Mouse (Mus musculus) left cerebral cortex, adult 18-20 months (tissue): ENCODE data around the gene Hs3st1. TPM values are rescaled to one million over a fixed set of nuclear protein-coding genes. Genes with fewer than 3 reads are reported as not detected.
A peak's percentile ranks its signal among the peaks of the same experiment; 100 is the strongest.
"Not testable (repeated sequence)": the region's sequence is repeated elsewhere in the genome, so short reads cannot be mapped to it uniquely, and the experiment has no call there.

Experiments used
- DNase-seq, 2 experiments: peaks; one replicate each; pipeline ENCODE4 v3.0.0; 2021 to 2022; ENCODE audit warnings: low spot score in 2 of 2, mixed read lengths in 1 of 2
- long read RNA-seq, 2 experiments: library from polyadenylated mRNA; stranded (forward); transcript quantifications; one replicate each; pipeline ENCODE4 v2.0.0; 2021
- total RNA-seq, 2 experiments: library from RNA; stranded (reverse); gene quantifications; 2 replicates each; pipeline ENCODE4 v1.2.3; 2021

Hs3st1 gene
- 10 to 100 TPM; 33.3 to 35.8 TPM for total RNA-seq
- long read RNA-seq, experiment 1, transcript Hs3st1-201 (2 exons, 1,684 nt): major isoform, 35 of 37 reads
- long read RNA-seq, experiment 1, partial matches to known transcripts: 1 of 37 reads
- long read RNA-seq, experiment 1, other reads (novel, unspliced or antisense): 1 of 37 reads
- long read RNA-seq, experiment 2, transcript Hs3st1-201 (2 exons, 1,684 nt): major isoform, 14 of 17 reads
- long read RNA-seq, experiment 2, partial matches to known transcripts: 0 of 17 reads
- long read RNA-seq, experiment 2, other reads (novel, unspliced or antisense): 2 of 17 reads

DNA sequence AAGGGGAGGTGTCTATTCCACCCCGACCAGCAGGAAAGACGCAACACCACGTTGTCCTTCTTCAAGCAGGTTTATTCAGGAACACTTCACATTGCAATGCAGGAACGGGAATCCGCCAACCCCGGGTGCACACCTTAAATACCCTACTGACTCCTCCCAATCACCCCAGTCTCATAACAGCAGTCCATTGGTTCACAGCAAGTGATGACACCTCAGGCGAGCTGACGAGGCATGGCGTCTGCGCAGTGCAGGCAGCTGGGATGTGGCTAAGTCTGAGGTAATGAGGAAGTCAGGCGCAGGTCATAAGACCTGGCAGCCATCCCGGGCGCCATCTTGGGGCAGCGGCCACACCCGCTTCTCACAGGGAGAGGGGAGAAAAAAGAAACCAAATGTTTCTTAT is at the start of gene Hs3st1:
Gene Hs3st1, minus strand, starts transcription at position 101 of the 400 bp plus-strand sequence.
- DNase-seq: not testable (repeated sequence)

DNA sequence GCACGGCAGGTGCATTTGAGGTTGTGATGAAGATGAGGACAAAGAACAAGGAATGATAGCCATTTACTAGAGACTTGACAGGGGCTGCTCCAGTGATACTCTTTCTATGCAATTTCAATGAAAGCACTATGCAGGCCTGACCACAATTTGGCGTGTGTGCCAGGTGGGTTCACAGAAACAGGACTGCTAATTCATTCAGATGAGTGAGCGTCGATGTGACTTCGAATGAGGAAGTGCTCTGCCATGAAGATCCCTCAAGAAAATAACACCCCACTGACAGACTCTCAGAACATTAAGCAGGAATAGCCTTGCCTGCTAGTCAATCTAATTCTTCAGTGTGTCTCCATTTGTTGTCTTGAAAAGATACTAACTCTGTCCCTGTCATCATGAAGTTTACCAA is 49.4 kb upstream of the Hs3st1 start:
- no peak for DNase-seq

DNA sequence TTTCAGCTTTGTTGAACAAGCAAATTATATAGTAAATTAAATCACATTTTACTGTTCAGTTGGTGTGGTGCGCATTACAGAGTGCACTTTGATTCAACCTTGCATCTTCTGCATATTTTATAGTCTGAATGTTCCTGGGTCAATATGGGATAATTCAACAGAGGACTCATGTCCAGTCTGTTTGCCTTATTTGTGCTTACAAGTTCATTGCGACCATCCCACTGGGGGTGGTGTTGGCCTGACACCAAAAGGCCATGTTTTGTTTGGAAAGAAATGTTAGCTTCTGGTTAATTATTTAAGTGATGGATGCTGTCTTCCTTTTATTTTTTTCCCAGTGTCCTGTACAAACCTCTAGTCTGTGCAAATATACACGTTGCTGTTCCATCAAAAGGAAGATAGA is 48.7 kb upstream of the Hs3st1 start:
- no peak for DNase-seq

DNA sequence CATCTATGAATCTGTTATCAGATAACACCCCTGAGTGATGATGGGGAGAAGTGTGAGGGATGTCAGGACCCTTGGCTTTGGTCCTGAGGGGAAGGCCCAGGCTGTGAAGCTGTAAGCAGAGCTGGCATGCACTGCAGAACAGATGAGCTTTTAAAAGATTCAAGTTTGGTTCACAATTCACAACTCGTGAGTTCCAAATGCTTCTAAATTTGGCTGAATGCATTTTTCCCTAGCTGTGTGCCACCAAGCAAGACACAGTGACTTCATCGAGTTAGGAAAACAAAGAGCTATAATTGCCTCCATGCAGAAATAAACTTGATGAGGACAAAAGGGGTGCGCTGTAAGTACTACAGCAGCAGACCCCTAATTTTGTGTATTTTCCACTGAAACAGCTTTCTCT is 48.2 kb upstream of the Hs3st1 start:
- peak in 1 of 2 experiments; percentile 11 for DNase-seq

DNA sequence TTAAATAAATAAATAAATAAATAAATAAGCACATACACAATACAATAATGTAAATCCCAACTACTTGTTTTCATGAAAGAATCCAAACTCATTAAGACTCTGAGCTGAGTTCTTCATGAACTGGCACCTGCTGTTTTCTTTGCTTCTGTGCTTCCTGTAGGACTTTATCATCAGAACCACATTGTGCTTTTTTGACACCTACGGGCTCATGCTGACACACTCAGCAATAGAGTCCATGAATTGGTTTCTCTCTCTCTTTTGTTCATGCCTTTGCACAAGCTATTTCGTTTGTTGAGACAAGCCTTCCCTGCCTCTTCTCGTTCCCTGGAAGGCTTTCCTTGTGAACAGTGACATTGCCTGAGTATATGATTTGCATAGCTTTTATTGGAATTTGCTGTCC is 46.8 kb upstream of the Hs3st1 start:
- no peak for DNase-seq

DNA sequence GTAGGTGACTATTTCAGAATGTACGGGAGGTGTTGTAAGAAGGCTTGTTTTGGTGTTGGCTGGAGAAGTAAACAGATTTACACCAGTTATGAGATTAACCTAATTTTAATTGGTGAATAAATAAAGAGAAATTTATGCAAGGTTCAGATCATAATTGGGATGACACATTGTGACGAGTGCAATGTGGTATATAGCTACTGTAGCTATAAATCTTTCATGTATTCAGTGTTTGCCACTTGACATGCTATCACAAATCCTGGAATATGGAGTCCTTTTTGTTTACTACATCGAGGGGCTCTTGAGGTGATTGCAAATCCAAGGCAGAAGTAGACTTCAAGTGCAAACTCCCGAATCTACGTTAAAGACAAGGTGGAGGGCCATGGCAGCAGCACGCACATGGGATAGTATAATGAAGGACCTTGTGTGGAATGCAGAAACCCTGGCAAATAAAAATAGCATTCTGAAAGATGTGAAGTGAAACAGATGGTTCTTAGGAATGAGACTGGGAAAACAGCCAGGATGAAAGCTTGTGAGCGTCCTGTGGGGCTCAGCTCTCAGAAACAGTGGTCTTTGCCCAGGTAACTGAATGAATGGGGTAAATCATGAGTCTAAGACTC is 21.9 kb upstream of the Hs3st1 start:
- no peak for DNase-seq

DNA sequence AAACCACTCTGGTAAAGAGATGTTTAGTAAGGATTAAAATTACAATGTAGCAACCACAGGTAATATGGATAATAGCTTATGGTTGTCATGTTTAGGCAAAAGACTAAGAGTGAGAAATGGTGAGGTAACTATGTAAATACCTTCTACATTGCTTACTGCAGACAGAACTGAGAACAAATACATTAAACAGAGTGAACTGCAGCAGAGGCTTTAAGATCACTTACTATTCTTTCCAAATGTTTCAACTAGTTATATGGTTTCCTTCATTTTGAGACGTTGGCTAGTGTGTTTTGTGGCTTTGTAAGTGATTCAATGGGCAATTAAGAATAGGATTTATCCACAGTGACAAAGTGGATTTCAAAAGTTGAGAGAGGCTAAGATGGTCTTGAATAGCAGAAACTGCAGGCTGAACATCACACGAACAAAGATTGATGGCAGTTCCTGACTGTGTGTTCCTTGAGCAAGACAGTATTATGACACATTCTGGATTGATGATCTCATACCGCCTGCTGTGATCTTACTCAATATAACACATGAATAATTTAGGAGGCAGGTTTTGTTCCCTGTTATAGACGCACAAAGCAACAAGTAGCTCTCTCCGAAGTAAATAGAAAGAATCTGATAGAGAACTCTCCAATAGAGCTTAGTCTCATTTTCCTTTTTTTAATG is 16.5 kb upstream of the Hs3st1 start:
- DNase-seq: no peak

DNA sequence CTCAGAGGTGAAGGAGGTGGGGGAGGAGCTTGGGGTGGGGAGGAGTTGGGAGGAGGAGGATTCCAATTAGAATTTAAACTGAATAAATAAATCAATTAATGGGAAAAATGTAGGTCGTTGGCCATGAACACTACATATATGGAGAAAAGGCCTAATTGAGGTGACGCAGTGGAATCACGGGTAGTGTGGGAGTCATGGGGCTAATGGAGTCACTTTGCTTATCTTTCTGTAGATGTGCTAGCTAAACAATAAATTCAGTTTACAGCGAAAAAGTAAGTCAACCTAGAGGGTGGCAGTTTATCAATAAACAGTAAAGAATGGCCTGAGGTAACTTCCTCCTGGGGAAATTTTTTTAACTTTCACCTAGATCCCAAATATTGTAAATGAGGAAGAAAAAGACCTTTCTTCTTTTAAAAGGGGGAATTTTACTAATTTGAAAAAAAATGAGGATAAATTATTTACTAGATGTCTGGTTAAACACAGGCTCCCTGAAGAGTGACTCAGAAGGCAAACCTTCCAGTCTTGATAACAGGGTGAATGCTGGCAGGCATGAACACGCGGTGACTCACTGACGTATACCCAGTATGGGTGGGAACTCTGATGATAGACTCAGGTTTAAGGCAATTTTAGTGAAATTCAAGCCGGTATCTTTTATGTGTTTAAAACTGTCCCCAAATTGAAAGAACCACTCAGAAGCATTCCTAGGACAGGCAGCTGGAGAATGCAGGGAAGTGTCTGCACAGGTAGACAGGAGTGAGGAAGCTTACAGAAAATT is 6.6 kb upstream of the Hs3st1 start:
- DNase-seq: no peak

DNA sequence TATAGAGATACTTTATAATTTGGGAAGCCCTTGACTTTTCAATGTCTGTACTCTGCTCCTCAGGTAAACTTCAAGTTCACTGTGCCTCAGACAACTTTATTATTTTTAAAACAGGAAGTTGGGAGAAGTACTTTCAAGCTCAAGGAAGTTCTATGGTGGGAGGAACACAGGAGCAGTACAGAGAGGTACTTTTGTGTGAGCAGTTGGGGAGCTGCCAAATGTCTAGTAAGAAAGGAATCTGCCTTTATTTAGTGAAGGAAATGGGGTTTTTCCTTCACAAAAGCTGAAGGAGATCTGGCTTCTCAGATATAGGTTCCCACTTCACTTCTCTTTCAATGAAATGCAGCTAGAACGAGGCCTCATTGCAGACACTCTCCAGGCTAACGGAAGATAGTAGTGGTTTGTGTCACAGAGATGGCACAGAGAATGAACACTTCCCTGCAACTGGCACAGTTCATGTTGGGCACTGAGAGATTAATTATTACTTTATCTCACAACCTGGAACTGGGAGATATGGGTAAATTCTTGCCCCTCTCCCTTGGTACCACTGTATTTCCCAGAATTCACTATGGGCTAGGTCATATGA is 3.7 kb upstream of the Hs3st1 start:
- DNase-seq: no peak

DNA sequence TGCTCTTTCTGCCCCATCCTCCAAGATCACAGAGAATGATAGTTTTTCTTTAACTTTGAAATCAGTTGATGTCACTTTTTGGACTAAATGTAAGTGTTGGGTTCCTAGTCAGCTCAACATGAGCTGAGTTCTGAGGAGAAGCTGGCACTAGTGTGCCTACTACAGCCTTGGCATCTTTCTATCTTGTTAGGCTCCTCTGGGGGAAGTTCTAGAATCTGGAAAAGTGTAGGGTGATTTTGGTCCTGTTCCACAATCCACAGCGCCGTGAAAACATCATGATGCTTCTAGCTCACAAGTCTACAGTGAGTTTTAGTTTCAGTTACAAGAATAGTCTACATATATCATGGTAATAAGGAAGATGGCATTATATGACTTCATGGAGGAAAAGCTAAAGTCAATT is 18.4 kb downstream of the Hs3st1 start:
- no peak for DNase-seq

DNA sequence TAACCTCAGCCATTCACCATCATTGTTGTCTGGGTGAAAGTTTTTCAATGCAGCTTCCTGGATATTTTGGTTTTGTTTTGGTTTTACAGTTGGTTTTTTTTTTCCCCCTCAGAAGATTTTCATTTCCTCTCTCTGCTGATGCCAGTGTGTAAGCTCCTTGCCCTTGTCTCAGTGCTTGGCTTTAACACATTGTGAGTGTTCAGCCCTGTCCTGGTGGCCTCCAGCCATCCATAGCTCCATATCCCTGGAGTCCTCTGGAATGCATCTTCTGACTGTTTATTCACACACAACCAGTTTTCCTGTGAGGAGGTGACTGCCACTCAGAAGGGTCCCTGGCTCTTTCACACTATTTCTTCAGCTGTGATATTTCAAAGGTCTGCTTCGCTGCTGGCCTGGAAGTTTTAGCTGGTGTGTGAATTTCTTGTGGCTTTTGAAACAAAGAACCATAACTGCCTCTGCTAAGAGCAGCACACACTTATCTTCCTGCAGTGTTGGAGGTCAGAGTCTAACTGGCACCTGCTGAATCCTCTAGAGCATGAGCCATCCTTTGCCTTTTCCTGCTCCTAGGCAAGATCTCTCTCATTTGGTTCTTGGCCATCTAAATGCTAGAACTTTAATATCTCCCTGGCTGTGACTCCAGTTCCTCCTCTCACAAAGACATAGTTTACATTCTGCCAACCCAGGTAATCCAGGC is 21.4 kb downstream of the Hs3st1 start:
- no peak for DNase-seq

DNA sequence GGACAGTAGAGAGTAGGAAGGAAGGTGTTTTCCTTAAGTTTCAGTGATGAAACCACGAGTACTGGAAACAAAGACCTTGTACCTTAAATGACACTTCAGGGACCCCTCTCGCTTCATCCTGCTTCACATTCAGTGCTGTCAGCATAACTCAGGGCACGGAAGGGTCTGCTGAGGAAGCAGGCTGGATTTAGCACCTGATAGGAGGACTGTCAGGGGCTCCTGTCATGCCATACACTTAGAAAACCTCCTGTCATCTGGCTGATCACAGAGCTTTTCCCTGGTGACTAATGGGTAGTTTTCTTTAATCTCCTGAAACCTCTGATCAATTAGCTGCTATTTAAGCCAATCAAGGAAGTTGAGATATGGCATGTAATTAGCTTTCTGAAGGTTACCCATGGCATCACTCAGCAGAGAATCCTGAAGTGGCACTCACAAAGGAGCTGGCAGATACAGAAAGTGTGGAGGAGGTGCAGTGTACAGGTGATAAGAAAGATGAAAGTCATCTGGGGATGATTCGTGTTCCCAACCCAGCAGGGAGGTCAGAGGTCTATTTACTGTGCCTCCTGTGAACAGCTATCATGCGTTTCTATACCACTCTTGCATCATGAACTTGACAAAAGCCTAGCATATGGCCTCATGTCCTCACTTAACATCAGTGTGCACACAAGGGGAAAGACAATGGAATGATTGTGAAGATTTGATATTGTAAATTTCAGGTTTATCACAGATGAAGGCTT is 22.1 kb downstream of the Hs3st1 start:
- no peak for DNase-seq

DNA sequence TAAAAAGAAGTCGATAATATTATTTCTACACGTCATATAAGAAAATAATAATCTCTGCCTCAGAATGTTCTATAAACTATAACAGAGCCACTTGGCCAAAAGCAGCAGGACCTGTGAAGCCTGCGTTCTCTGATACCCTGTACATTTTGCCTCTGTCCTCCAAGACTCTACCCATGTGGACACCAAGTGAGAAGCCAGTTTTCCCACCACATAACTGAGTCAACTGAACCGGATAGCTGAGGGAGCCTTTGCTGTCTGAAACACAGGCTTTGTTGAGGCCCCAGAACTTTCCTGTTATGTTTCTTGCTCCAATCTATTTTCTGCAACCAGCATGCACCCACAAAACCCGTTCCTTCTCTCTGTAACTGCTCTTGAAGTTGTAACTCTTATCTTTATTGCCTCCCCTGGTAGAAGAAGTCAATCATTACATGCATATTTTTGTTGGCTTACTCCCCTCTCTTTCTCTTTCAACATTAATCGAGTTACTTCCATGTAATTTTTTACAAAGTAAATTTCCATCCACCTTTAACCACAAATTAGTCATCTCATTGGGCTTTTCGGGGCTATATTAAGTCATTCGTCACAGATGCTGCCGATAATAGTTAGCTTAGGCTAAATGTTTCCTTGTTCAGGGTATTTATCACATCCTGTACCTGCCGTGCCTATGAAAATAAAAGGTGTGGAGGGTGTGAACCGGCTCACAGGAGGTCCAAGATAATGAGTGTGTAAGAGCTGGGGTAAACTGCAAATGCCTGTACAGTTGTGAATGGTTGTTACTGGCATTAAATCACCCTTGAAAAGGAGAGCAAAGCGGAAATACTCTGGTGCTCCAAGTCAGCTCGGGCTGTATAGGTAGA is 39.4 kb downstream of the Hs3st1 start:
- no peak for DNase-seq

DNA sequence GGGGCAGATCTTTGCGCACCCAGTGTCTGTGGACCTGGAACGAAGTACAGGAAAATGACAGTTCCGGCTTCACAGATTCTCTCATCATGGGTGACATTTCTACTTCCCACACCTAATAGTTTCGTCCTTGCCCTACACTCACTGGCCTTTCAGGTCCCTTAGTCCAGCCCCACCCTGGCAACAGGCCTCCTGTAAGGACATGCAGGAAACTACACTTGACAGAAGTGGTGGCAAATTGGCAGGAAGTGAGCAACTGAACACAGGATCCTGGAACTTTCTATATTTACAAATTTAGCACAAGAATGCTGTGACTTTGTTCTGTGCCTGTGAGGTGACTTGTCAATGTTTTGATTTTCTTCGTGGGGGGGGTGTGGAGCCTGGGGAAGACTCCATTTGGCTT is 40.1 kb downstream of the Hs3st1 start:
- DNase-seq: no peak

DNA sequence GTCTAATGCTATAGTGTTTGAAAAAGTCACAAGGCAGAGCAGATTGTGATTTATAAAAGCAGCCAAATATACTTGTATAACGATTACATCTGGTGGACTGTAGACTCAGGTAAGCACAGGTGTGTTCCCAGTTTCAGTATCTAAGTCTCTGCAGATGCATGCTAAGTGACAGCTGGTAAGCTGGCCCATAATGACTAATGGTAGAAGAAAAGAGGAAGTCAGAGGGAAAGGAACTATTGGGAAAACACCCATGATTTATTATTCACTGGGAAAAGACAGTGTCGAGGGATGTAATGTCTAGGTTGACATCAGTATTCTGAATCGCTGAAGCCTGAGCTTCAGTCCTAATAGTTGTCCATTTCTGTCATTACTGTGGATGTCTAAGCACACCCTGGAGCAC is 49.7 kb downstream of the Hs3st1 start:
- DNase-seq: no peak

DNA sequence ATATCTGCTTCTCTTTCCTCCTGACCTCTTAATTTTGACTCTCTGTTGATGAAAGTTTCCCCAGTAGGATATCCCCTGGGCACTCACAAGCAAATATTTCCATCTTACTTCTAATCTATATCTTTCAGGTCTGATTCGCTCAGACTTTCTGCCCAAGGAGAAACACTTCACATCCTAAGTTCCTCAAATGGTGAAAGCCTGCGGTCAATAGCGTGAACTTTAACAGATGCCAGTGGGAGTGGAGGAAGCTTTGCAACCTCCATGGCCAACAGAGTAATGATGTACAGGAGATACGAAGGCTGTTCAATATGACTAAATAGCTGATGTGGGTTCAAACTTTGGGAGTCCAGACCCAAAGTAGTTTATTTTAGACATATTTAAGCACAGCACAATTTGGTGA is 94.4 kb downstream of the Hs3st1 start:
- DNase-seq: no peak

DNA sequence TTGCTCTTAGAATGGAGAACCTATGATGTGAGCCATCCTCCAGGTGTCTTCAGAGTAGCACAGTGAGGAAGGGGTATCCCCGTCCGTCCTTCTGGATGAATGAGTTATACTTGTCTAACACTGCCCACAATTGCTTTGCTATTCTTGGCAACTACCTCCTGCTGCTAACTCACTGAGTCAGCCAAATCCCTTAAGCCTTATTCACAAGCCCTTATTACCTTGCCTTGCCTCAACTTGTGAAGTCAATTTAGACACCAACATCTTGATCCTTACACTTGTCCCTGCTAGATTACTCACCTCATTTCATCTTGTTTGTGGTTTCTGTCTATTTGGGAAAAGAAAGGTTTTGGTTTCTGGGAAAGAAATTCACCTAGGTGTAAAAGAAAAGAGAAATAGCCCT is 95.9 kb downstream of the Hs3st1 start:
- no peak for DNase-seq

DNA sequence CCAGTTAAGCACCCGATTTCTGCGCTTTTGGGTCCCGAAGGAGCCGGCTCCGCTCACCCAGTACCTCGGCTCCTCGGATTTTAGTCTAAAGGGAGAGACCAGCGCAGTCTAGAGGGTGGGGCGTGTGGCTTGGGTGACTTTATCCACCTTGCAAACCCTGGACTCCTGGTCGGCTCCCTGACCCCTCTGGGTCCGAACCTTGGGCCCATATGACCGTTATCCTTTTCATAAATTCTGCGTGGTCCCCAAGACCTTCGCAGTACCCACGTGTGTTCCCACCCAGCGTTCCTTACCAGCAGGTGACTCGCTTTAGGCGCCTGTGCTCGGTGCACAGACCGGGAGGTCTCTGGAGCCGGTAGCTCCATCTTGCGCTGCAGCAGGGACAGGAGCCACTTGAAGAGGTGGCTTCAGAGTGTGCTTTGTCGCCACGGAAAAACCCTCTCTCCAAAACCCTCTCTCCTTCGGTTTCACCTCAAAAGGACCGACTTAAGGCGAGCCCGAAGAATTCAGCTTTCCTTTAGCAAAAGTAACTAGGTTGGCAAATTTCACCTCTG is 110.4 kb downstream of the Hs3st1 start:
- DNase-seq: peak in 1 of 2 experiments; percentile 36
